In the genomic region with DNA sequence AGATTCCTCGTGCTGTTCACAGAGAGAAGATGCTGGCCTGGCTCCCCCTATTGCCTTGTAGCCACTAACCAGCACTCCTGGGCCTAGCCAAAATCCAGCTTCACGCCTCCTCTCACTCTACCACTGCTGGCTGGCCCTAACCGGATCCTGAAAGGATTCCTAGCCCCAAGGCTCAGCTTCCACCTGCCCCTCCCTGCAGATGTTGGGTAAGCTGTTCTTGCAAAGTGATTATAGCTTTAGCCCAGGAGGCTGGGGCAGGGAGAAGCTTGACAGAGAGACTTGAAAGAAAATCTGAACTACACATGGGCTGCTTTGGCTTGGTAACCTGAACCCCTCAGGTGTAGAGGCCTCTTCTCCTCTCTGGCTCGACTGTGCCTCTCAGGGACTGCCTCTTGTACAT, we compare ENCODE assay signal across 20 mouse cellular contexts.
DNase-seq lines count a peak whose midpoint lies in the region; ATAC-seq and TF ChIP-seq lines count a peak whose summit lies in the region.
"Had no signal": no experiment of that assay in that cellular context is flagged by ENCODE, and none has a peak within 500 bp of the region (broad histone marks: within the 10 kb centered on the region; RNA-seq: fewer than 3 reads in every experiment).

No protein-coding gene starts in this region.

- no peak overlapping the region for H3K9ac ChIP-seq in embryonic facial prominence, embryonic 12.5 days
- no peak overlapping the region for H3K9ac ChIP-seq in limb, embryonic 14.5 days (ENCODE audit: low read depth, low read length, severe bottlenecking)
- H3K9ac ChIP-seq: forebrain, embryonic 12.5 days; forebrain, postnatal 0 days; heart, embryonic 13.5 days; hindbrain, embryonic 15.5 days had no signal

- no peak overlapping the region; the same call in 1 of the 2 replicates for H3K27ac ChIP-seq in embryonic facial prominence, embryonic 12.5 days
- peak overlapping the region; percentile 66 for H3K27ac ChIP-seq in limb, embryonic 10.5 days
- H3K27ac ChIP-seq in limb, embryonic 14.5 days (replicated peaks; ENCODE audit: low read depth, low read length) = no peak overlapping the region
- H3K27ac ChIP-seq in cerebellum, adult 2 months (ENCODE audit: insufficient read depth, low read length) = no peak overlapping the region
- H3K27ac ChIP-seq: forebrain, embryonic 12.5 days; heart, embryonic 13.5 days; hindbrain, embryonic 15.5 days had no signal

- H3K27me3 ChIP-seq in embryonic facial prominence, embryonic 12.5 days = 0 out of 2 replicates have a peak, but pooled peaks cover 6% of the 10 kb centered on the region
- H3K27me3 ChIP-seq in limb, embryonic 10.5 days (ENCODE audit: low read depth, poor library complexity, severe bottlenecking) = 0 out of 2 replicates have a peak, but pooled peaks cover 5% of the 10 kb centered on the region
- no peaks in the 10 kb centered on the region for H3K27me3 ChIP-seq in limb, embryonic 14.5 days (ENCODE audit: control insufficient read depth, insufficient read depth, low read length)
- no peaks in the 10 kb centered on the region for H3K27me3 ChIP-seq in cerebellum, adult 2 months (ENCODE audit: control insufficient read depth, insufficient read depth, low read length)
- H3K27me3 ChIP-seq: hindbrain, embryonic 15.5 days had no signal

- H3K36me3 ChIP-seq in embryonic facial prominence, embryonic 12.5 days = no peaks in the 10 kb centered on the region
- no peaks in the 10 kb centered on the region for H3K36me3 ChIP-seq in limb, embryonic 10.5 days
- H3K36me3 ChIP-seq in limb, embryonic 14.5 days (ENCODE audit: control insufficient read depth, insufficient read depth, low read length) = no peaks in the 10 kb centered on the region
- H3K36me3 ChIP-seq: forebrain, embryonic 12.5 days; G1E; heart, embryonic 13.5 days; hindbrain, embryonic 15.5 days had no signal

- 0 out of 2 replicates have a peak, but pooled peaks cover 8% of the 10 kb centered on the region for H3K4me1 ChIP-seq in embryonic facial prominence, embryonic 12.5 days
- peaks cover 30% of the 10 kb centered on the region for H3K4me1 ChIP-seq in limb, embryonic 10.5 days
- peaks cover 15% of the 10 kb centered on the region; the same call in 1 of the 2 replicates for H3K4me1 ChIP-seq in limb, embryonic 14.5 days (ENCODE audit: control insufficient read depth, insufficient read depth, low read length)
- no peaks in the 10 kb centered on the region for H3K4me1 ChIP-seq in cerebellum, adult 2 months (ENCODE audit: control insufficient read depth, insufficient read depth, low read length)
- H3K4me1 ChIP-seq: forebrain, embryonic 12.5 days; heart, embryonic 13.5 days; hindbrain, embryonic 15.5 days had no signal

- DNase-seq in kidney, adult 9 months = peak; percentile 5
- no peak for DNase-seq in kidney, postnatal 25 days
- DNase-seq in limb, embryonic 10.5 days (ENCODE audit: low spot score) = peak; percentile 37
- DNase-seq in limb, embryonic 14.5 days (ENCODE audit: low spot score) = no peak
- DNase-seq in cerebellum, adult 2 months = no peak
- no peak for DNase-seq in cerebellum, adult 9-11 months
- DNase-seq: adrenal gland, postnatal 14 days; cerebellum, adult 18-20 months; forebrain, postnatal 0 days; gastrocnemius, postnatal 36 days; heart, adult 11 months; heart, postnatal 36 days had no signal

- peak; percentile 17; the same call in 1 of the 2 replicates for ATAC-seq in embryonic facial prominence, embryonic 12.5 days (ENCODE audit: insufficient number of reproducible peaks, insufficient read depth, low FRiP score, low TSS enrichment)
- ATAC-seq in limb, embryonic 14.5 days (ENCODE audit: low FRiP score, low read depth) = peak; percentile 50; the same call in 1 of the 2 replicates
- ATAC-seq in monocyte, adult 5-6 weeks (replicated peaks; ENCODE audit: insufficient number of reproducible peaks, low FRiP score, low TSS enrichment, poor library complexity, severe bottlenecking) = no peak
- ATAC-seq: activated CD4-positive, CD25-positive, alpha-beta regulatory T cell, adult 4 months; forebrain, postnatal 0 days; intestine, embryonic 16.5 days had no signal

- H3K4me3 ChIP-seq in embryonic facial prominence, embryonic 12.5 days = no peak overlapping the region
- no peak overlapping the region for H3K4me3 ChIP-seq in limb, embryonic 10.5 days
- no peak overlapping the region for H3K4me3 ChIP-seq in limb, embryonic 14.5 days (replicated peaks; ENCODE audit: low read length)
- H3K4me3 ChIP-seq in cerebellum, adult 2 months (replicated peaks; ENCODE audit: insufficient read depth, low read depth, low read length) = no peak overlapping the region
- H3K4me3 ChIP-seq: forebrain, embryonic 12.5 days; heart, embryonic 13.5 days; hindbrain, embryonic 15.5 days had no signal

- TF ChIP-seq CTCF in cerebellum, adult 2 months (IDR thresholded peaks at IDR 0.05; ENCODE audit: borderline replicate concordance, insufficient read depth, low read depth, low read length) = no peak

- no peak for TF ChIP-seq POLR2A in limb, embryonic 14.5 days (IDR thresholded peaks at IDR 0.05; ENCODE audit: borderline replicate concordance, extremely low read depth, insufficient read depth, insufficient read length)
- TF ChIP-seq POLR2A in cerebellum, adult 2 months (IDR thresholded peaks at IDR 0.05; ENCODE audit: borderline replicate concordance, insufficient read depth, low read length) = no peak

- no peak overlapping the region for H3K4me2 ChIP-seq in embryonic facial prominence, embryonic 12.5 days (replicated peaks)
- no peak overlapping the region for H3K4me2 ChIP-seq in limb, embryonic 14.5 days (replicated peaks; ENCODE audit: low read depth, low read length, severe bottlenecking)
- H3K4me2 ChIP-seq: forebrain, embryonic 12.5 days; heart, embryonic 13.5 days; hindbrain, embryonic 15.5 days had no signal

- H3K9me3 ChIP-seq in embryonic facial prominence, embryonic 12.5 days = no peaks in the 10 kb centered on the region
- no peaks in the 10 kb centered on the region for H3K9me3 ChIP-seq in limb, embryonic 10.5 days (replicated peaks)
- H3K9me3 ChIP-seq in limb, embryonic 14.5 days (ENCODE audit: control insufficient read depth, low read length) = no peaks in the 10 kb centered on the region
- H3K9me3 ChIP-seq: forebrain, embryonic 12.5 days; G1E; heart, embryonic 13.5 days; hindbrain, embryonic 15.5 days had no signal

- WGBS in embryonic facial prominence, embryonic 12.5 days = 43% methylated on average over 4 of the region's 4 CpGs
- 55% methylated on average over 4 of the region's 4 CpGs for WGBS in limb, embryonic 10.5 days
- WGBS in limb, embryonic 14.5 days = 19% methylated on average over 4 of the region's 4 CpGs
- WGBS in cerebellum, adult 2 months = 92% methylated on average over 4 of the region's 4 CpGs

Comparison
In these comparisons a context has a peak if more than half of its experiments do, and no peak if none do; other contexts are left out.
1. DNase-seq: peak in kidney, adult 9 months (single experiment) and limb, embryonic 10.5 days (single experiment); none in kidney, postnatal 25 days (0 of 2), limb, embryonic 14.5 days (single experiment), cerebellum, adult 2 months (0 of 2) and cerebellum, adult 9-11 months (single experiment).